Mouse (Mus musculus) heart, postnatal 0 days (tissue): ENCODE data around the gene Gbx2. TPM values are rescaled to one million over a fixed set of nuclear protein-coding genes. Genes with fewer than 3 reads are reported as not detected.

Experiments used
- ATAC-seq: fragments of 200-750 bp; cut with Nextera tagmentation; 2 replicates; pipeline ENCODE4 v1.8.0; 2017; ENCODE audit warnings: low read depth, moderate number of reproducible peaks, moderate library complexity; ENCODE audit not compliant: insufficient read depth
- DNase-seq: peaks from one replicate; pipeline ENCODE4 v3.0.0-alpha.2; 2016; ENCODE audit warnings: low spot score
- H3K27ac ChIP-seq: fragments of 300-500 bp; sonication (generic); 2 replicates; pipeline ENCODE4 v1.5.1; 2014; ENCODE audit warnings: low read depth, mild to moderate bottlenecking
- H3K27me3 ChIP-seq: fragments of 300-500 bp; sonication (generic); 2 replicates; pipeline ENCODE4 v1.6.1; 2014; ENCODE audit warnings: low read length, mixed read lengths; ENCODE audit not compliant: control insufficient read depth, insufficient read depth
- H3K36me3 ChIP-seq: fragments of 300-500 bp; sonication (generic); replicated peaks from 2 replicates; pipeline ENCODE4 v1.6.1; 2014; ENCODE audit warnings: low read length, mixed read lengths; ENCODE audit not compliant: control insufficient read depth, insufficient read depth
- H3K4me1 ChIP-seq: fragments of 300-500 bp; sonication (generic); 2 replicates; pipeline ENCODE4 v1.6.1; 2014; ENCODE audit warnings: antibody characterized with exemption; ENCODE audit not compliant: control insufficient read depth, insufficient read depth
- H3K4me2 ChIP-seq: fragments of 300-500 bp; sonication (generic); 2 replicates; pipeline ENCODE4 v1.6.1; 2014; ENCODE audit warnings: low read depth, mild to moderate bottlenecking, low read length, moderate library complexity
- H3K4me3 ChIP-seq: fragments of 300-500 bp; sonication (generic); 2 replicates; pipeline ENCODE4 v1.5.1; 2014; ENCODE audit warnings: low read depth, low read length
- H3K9ac ChIP-seq: fragments of 300-500 bp; sonication (generic); replicated peaks from 2 replicates; pipeline ENCODE4 v1.6.1; 2014; ENCODE audit warnings: low read depth, low read length, mixed read lengths
- H3K9me3 ChIP-seq: fragments of 300-500 bp; sonication (generic); replicated peaks from 2 replicates; pipeline ENCODE4 v1.6.1; 2016; ENCODE audit warnings: low read length; ENCODE audit not compliant: control insufficient read depth
- CTCF ChIP-seq: IDR thresholded peaks from 2 replicates; pipeline ENCODE4 v1.5.1; 2016; ENCODE audit warnings: antibody characterized with exemption, control low read depth, low read depth
- EP300 ChIP-seq: IDR thresholded peaks from 2 replicates; pipeline ENCODE4 v1.6.1; 2016; ENCODE audit warnings: antibody characterized with exemption, low read depth
- WGBS: fragments of 180-500 bp; shearing (Covaris S2); extraction: QIAGEN DNeasy Blood & Tissue Kit; methylation state at CpG from one replicate; pipeline ENCODE4 v1.1.7; 2014; 5-methylcytosine and 5-hydroxymethylcytosine counted together
- polyA plus RNA-seq: library from polyadenylated mRNA; unstranded; fragments of >200 nt; fragmentation: Nextera tagmentation; extraction: Ambion mirVana; gene quantifications from 2 replicates; pipeline ENCODE4 v1.2.1, GENCODE M21; 2015
- total RNA-seq: library from RNA; depleted of rRNA; stranded (reverse); fragments of >200 nt; gene quantifications from 2 replicates; pipeline ENCODE4 v1.2.3, GENCODE M21; 2014; ENCODE audit warnings: low replicate concordance

Gene Gbx2
- total and polyA plus RNA-seq, 2 experiments from 2014 or later, result not detected

GRCm38 (mm10) chr1:89892281-89892680 lies 38.7 kb downstream of the Gbx2 start:
- Histone ChIP-seq H3K4me3 (no peak overlapping the region), H3K4me2 (no peak overlapping the region), H3K9me3 (no peaks in the 10 kb centered on the region), H3K27me3 (no peaks in the 10 kb centered on the region), H3K4me1 (no peaks in the 10 kb centered on the region), H3K9ac (no peak overlapping the region), H3K27ac (no peak overlapping the region), H3K36me3 (peaks cover 34% of the 10 kb centered on the region)
- ATAC-seq (no peak), DNase-seq (no peak)
- no peak for TF ChIP-seq EP300
- TF ChIP-seq CTCF, result no peak
- 70% methylated on average over 7 of the region's 7 CpGs for WGBS

- H3K4me3 ChIP-seq, result no peak overlapping the region
- WGBS, result 77% methylated on average over 6 of the region's 6 CpGs
- no peak overlapping the region for H3K9ac ChIP-seq
- TF ChIP-seq EP300 (no peak), CTCF (no peak)
- no peaks in the 10 kb centered on the region for H3K4me1 ChIP-seq
- no peaks in the 10 kb centered on the region for H3K27me3 ChIP-seq
- no peak overlapping the region for H3K4me2 ChIP-seq
- H3K9me3 ChIP-seq, result no peaks in the 10 kb centered on the region
- H3K27ac ChIP-seq, result no peak overlapping the region
- DNase-seq (no peak), ATAC-seq (no peak)
- peaks cover 34% of the 10 kb centered on the region for H3K36me3 ChIP-seq
Observed at GRCm38 (mm10) chr1:89891400-89891799, 39.6 kb downstream of the Gbx2 start.

DNA sequence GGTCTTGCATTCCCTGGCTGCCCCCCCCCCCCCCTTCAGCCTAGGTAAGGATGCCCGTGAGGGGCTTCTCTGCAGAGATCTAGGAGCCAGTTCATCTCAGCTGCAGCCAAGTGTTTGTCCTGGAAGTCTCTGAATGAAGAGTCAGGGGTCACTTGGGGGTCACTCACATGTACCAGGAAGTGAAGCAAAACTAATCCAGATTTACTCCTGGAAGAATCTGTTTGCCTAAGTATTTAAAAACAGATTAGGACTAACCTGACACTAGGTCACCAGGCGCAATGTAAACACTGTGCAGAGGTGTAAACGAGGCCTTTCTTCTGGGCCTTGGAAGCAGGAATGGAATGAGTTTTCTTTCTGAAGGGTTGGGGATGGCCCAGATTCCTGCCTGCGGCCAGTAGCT lies 45.3 kb downstream of the Gbx2 start:
- Histone ChIP-seq H3K9me3 (no peaks in the 10 kb centered on the region), H3K4me3 (no peak overlapping the region), H3K9ac (no peak overlapping the region), H3K4me1 (no peaks in the 10 kb centered on the region), H3K27me3 (no peaks in the 10 kb centered on the region), H3K27ac (no peak overlapping the region), H3K36me3 (peaks cover 28% of the 10 kb centered on the region), H3K4me2 (no peak overlapping the region)
- 56% methylated on average over 4 of the region's 4 CpGs for WGBS
- DNase-seq (no peak), ATAC-seq (no peak)
- TF ChIP-seq EP300, result no peak
- no peak for TF ChIP-seq CTCF

GRCm38 (mm10) chr1:89884335-89884734 lies 46.6 kb downstream of the Gbx2 start:
- no peak for TF ChIP-seq CTCF
- WGBS, result 94% methylated on average over 8 of the region's 8 CpGs
- no peaks in the 10 kb centered on the region for H3K9me3 ChIP-seq
- H3K27ac ChIP-seq, result no peak overlapping the region
- ATAC-seq (no peak), DNase-seq (no peak)
- H3K4me1 ChIP-seq, result no peaks in the 10 kb centered on the region
- no peak overlapping the region for H3K4me2 ChIP-seq
- H3K4me3 ChIP-seq, result no peak overlapping the region
- H3K9ac ChIP-seq, result no peak overlapping the region
- H3K27me3 ChIP-seq, result no peaks in the 10 kb centered on the region
- peaks cover 16% of the 10 kb centered on the region for H3K36me3 ChIP-seq

DNA sequence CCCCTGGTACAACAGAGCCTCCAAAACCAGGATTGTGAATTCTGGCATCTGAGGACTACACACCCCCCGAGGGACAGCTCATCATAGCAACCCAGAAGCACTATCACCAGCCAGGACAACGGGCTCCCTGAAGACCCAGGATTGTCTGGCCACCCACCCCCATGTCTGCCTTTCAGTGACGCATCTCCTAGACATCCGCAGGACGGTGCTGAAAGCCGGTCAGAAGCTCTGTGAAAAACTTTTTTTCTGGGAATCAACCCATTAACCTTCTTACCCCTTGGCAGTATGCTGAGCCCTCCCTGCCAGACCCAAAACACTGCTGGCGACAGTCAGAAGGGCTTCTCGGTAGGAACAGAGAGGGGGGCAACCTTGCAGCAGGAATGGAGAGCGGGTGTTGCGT lies 50.1 kb downstream of the Gbx2 start:
- H3K27ac ChIP-seq, result no peak overlapping the region
- TF ChIP-seq CTCF, result no peak
- no peak for TF ChIP-seq EP300
- H3K4me2 ChIP-seq, result no peak overlapping the region
- no peaks in the 10 kb centered on the region for H3K9me3 ChIP-seq
- H3K4me3 ChIP-seq, result no peak overlapping the region
- no peaks in the 10 kb centered on the region for H3K4me1 ChIP-seq
- no peaks in the 10 kb centered on the region for H3K27me3 ChIP-seq
- 70% methylated on average over 10 of the region's 10 CpGs for WGBS
- H3K36me3 ChIP-seq, result no peaks in the 10 kb centered on the region
- no peak for DNase-seq
- H3K9ac ChIP-seq, result no peak overlapping the region
- ATAC-seq, result no peak

DNA sequence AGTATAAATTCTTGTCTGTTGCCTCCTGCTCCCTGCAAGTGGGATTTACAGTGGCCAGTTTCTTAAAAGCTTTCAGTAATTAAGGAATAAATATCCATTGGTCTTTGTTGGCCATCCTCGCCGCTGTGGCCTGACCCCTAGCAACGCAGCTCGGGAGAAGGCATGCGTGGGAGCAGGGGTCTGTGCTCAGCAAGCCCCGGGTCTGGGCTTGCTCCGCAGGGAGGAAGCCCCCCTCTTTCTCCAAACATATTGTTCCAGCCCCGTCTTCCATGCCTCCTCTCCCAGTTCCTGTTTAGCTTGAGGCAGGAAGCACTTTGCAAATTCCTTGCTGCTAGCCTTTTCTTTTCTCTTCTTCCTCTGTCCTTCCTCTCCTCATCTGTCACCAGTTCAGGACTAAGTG lies 50.8 kb downstream of the Gbx2 start:
- DNase-seq (no peak), ATAC-seq (no peak)
- H3K36me3 ChIP-seq, result no peaks in the 10 kb centered on the region
- no peaks in the 10 kb centered on the region for H3K27me3 ChIP-seq
- H3K9me3 ChIP-seq, result no peaks in the 10 kb centered on the region
- no peak overlapping the region for H3K27ac ChIP-seq
- 65% methylated on average over 8 of the region's 8 CpGs for WGBS
- H3K4me1 ChIP-seq, result no peaks in the 10 kb centered on the region
- no peak for TF ChIP-seq EP300
- no peak for TF ChIP-seq CTCF
- no peak overlapping the region for H3K4me2 ChIP-seq
- H3K4me3 ChIP-seq, result no peak overlapping the region
- no peak overlapping the region for H3K9ac ChIP-seq
